Mouse (Mus musculus) right cerebral cortex, postnatal 14 days (tissue): ENCODE results near the gene Gm11733.
A peak's percentile ranks its signal among the peaks of the same experiment; 100 is the strongest.

Experiments
- DNase-seq: peaks from one replicate; pipeline ENCODE4 v3.0.0; 2022

The Gm11733 gene

GRCm38 (mm10) chr11:117478271-117479006 lies 5.7 kb upstream of the Gm11733 start:
- no peak for DNase-seq

- no peak for DNase-seq
Observed at GRCm38 (mm10) chr11:117479007-117479719, 5.0 kb upstream of the Gm11733 start.

- no peak for DNase-seq
Observed at GRCm38 (mm10) chr11:117479746-117480145, 4.4 kb upstream of the Gm11733 start.

DNA sequence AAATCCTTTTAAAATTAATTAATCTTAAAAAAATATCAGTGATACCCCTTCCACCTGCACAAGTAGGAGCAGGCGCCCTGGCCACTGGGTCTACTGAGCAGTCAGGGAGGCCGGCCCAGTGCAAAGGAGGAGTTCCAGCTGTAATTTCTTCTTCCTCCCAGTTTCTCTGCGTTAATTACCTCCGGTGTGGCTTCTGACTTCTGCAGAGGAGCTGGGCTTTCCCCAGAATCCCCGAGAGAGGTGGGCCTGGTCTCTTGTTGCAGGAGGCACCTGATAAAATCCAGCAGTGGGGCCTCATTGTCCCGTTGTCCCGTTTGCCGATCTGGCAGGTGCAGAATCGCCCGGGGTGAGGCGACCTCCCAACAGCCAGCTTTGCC lies 1.9 kb upstream of the Gm11733 start:
- DNase-seq: no peak

- peak; percentile 97 for DNase-seq
Observed at GRCm38 (mm10) chr11:117482677-117483511, 1.3 kb upstream of the Gm11733 start.

GRCm38 (mm10) chr11:117491408-117492208 lies 7.4 kb downstream of the Gm11733 start:
- no peak for DNase-seq

DNA sequence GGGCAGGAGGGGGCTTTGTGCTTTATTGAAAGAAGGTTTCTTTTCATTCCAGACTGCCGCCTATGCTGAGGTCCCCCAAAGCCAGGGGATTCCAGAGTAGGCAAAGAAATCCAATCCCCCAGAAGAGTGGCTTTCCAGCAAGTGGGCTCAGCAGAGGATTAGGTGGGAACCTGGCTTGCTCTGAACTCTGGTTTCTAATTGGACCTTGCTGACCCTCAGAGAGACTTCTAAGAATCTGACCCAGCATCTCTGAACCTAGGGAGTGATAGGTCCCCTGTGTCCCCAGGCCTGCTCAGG lies 8.0 kb downstream of the Gm11733 start:
- DNase-seq: no peak

- no peak for DNase-seq
Observed at GRCm38 (mm10) chr11:117496812-117497211, 12.6 kb downstream of the Gm11733 start.

DNA sequence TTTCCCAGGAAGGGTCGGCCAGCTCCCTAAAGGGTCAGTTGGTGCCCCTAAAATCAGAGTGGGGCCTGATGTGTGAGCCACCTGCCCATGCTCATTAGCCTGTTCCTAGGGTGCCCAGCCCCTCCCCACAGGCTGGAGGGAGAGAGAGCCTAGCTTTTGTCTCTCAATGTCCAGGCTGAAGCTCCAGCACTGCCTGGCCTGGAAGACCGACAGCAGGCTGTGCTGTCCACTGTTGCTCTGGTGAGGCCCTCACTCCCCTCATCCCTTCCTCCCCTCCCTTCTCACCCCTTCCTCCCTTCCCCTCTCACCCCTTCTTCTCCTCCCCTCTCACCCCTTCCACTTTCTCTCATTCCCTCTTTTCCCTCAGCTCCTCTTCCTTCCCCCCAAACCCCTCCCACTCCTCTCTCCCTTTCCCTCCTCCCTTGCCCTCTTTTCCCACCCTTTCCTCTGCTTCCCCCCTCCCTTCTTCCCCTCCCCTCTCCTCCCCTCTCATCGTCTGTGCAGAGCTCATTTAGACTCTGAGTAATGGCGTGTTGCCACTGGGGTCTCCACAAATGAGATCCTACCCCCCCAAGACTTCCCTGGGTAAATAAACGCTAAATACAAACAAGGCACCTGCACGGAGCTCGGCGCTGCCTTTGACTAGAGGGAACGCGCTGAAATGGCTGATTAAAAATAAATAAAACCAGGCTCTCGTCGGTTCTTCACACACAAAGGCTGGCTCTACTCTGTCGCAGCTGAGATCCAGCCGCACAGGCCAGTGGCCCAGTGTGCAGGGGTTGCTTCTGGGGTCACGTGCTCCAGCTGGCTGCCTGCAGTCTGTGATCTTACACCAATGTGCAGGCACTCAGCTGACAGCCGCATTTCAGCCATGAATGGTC lies 13.3 kb downstream of the Gm11733 start:
- DNase-seq: peak; percentile 32

GRCm38 (mm10) chr11:117498137-117498511 lies 14.0 kb downstream of the Gm11733 start:
- DNase-seq: no peak

DNA sequence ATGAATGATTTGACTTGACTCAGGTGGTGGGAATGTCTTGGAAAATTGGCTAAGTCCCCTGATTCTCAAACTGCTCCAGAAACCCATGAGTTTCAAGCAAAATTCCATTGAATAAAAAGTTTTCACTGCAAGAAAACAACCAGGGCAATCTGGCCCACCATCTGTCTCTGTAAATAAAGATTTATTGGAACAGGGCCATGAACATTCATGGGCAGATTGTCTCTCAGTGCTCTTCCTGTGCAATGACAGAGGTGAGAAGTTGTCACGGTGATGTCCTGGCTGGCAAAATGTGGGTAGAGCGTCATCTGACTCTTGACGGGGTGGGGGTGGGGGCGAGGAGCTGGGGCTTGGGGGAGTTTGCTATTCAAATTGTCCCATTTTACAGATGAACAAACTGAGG lies 24.8 kb downstream of the Gm11733 start:
- DNase-seq: no peak

DNA sequence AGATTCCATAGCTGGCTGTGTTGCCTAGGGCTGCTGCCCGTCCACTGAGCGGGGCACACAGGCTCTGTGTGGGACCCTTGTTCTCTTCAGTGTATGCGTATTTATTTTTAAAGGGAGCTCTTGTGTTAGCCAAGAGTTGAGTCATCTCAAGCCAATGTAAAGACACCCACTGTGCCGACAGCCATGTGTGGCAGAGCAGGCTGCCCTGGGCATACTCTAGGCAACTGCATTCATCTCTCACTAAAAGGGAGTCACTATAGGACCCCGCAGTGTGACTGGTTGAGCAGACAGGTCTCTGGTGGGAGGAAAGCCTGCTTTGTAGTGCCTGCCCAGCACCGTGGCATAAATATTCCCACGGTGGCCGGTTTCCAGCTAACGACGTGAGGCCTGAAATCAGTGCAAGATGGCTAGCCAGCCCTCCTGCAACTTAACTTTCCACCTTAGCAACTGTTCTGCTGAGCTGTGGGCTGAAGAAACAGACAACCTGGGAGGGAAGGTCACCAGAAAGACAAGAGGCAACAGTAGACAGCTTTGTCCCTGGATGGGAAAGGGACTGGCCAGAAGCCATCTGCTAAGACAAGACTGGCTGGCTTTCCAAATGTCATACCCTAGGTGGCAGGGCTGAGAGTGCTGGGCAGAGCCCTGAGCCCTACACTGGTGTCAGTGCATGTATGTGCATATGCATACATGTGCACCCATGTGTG lies 31.7 kb downstream of the Gm11733 start:
- no peak for DNase-seq

GRCm38 (mm10) chr11:117516422-117516796 lies 32.2 kb downstream of the Gm11733 start:
- DNase-seq: no peak

GRCm38 (mm10) chr11:117521906-117522780 lies 38.0 kb downstream of the Gm11733 start:
- no peak for DNase-seq

GRCm38 (mm10) chr11:117522879-117523519 lies 38.8 kb downstream of the Gm11733 start:
- peak; percentile 78 for DNase-seq

DNA sequence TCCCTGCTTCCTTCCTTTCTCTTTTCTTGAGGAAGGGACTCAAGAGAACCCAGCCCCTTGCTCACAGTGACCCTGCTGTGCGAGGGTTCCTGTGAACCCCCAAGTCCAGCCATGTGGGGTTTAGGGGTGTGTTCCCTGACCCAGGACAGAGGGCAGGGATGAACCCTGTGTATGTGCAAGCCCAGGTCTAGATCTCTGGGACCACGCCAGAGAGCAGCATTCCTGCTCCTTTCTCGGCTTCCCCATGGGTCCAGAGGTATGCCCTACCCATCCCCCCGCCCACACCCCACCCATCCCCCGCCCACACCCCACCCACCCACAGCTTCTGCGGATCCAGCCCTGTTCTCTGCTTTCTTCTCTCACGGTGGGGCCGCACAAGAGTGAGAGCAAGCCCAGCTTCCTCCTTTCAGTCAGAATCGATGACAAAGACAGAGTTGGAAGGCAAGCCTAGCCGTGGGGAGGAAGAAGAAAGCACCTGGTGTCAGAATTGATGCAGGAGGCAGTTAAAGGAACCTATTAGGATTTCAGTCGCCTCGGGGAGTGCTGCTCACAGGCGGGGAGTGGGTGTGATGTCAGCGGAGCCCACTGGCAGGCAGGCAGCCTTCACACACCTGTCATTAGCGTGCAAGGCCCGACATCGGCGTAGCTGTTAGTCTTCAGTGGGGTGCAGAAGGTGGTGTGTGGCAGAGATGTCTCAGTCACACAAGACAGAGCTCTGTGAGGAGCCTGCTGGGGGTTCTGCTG lies 41.6 kb downstream of the Gm11733 start:
- DNase-seq: no peak

DNA sequence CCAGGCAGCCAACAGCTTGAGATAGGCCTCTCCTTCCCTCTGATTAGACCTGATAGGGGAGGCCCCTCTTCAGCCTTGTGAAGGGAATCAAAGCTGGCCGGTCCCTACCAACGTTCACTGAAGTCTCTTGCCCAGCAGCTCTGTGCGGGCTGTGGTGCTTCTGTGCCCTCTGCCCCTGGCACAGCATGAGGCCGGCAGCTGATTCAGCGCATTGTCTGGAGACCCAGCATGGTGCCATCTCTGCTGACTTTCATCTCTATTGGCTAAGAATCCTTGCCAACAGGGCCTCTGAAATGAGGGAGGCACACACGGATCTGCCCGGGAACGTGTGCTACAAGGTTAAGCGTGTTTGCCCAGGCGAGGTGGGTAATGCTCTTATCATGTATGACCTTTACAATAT lies 48.2 kb downstream of the Gm11733 start:
- DNase-seq: no peak

DNA sequence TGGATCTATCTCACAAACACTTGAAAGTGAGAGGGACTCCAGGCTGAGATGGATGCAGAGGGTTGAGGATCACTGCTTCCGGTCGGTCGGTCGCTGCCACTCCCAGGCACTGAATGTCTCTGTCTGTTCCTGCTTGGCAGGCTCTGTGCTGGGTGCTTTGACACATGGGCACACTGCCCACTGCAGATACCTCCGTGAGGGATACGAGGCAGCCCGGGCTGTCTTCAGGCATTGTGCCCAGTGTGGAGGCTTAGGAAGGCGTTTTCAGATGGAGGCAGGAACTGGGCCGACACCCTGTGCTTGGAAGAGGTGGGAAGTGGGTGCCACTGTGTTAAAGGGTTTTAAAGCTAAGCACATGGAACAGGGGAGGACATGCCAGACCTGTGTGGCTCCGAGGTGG lies 50.7 kb downstream of the Gm11733 start:
- peak; percentile 68 for DNase-seq
